Comparison of ENCODE assay signal across 8 mouse cellular contexts in the genomic region with DNA sequence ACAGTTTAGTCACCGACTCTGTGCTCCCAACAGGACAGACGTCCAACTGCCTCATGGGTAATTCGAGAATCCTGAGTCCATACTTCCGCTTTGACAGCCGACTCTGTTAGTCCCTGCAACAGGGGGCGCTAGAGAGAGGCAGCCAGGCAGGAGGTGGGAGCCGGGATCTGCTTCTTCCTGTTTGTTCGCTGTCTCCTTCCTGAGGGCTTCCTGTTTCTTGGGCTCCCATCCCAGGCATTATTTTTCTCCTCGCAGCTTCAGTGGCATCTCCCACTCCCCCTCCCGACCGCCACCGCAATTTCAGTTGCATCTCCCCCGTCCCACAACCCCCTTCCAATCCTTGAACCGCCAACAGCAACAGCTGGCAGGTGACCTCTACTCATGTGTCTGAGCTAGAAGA.
DNase-seq lines count a peak whose midpoint lies in the region; ATAC-seq and TF ChIP-seq lines count a peak whose summit lies in the region.

No protein-coding gene starts in this region.

- peak; percentile 51 for TF ChIP-seq CTCF in left cerebral cortex, adult 2 months (IDR thresholded peaks at IDR 0.05)
- TF ChIP-seq CTCF in small intestine, adult 2 months (IDR thresholded peaks at IDR 0.05; ENCODE audit: extremely low read depth, insufficient read length, insufficient replicate concordance, low read depth, low read length): peak; percentile 32; the same call in 1 of the 2 replicates

- H3K27me3 ChIP-seq in heart, embryonic 14.5 days (ENCODE audit: control insufficient read depth, insufficient read depth, low read length): no peaks in the 10 kb centered on the region
- no peaks in the 10 kb centered on the region for H3K27me3 ChIP-seq in small intestine, adult 2 months (ENCODE audit: control insufficient read depth, insufficient read depth, low read length)

- no peak for ATAC-seq in heart, embryonic 14.5 days (ENCODE audit: insufficient number of reproducible peaks, insufficient read depth, low FRiP score, low read depth)
- no peak for ATAC-seq in frontal cortex, adult (ENCODE audit: low TSS enrichment)

- no peak overlapping the region for H3K9ac ChIP-seq in heart, embryonic 14.5 days (ENCODE audit: low read length)

- no peak overlapping the region for H3K4me3 ChIP-seq in left cerebral cortex, adult 2 months
- H3K4me3 ChIP-seq in heart, embryonic 14.5 days (ENCODE audit: control insufficient read depth in 1 of 2, insufficient read depth in 1 of 2, low read depth in 1 of 2, low read length in 2 of 2): no peak overlapping the region
- H3K4me3 ChIP-seq in small intestine, adult 2 months (ENCODE audit: low read depth, low read length): no peak overlapping the region

- peaks cover 16 to 26% of the 10 kb centered on the region in 2 experiments for H3K4me1 ChIP-seq in heart, embryonic 14.5 days (ENCODE audit: control insufficient read depth in 2 of 2, insufficient read depth in 2 of 2, low read length in 2 of 2)
- H3K4me1 ChIP-seq in small intestine, adult 2 months (ENCODE audit: control insufficient read depth, insufficient read depth, insufficient read length, low read length): peaks cover 2% of the 10 kb centered on the region; the same call in 1 of the 2 replicates

- H3K9me3 ChIP-seq in heart, embryonic 14.5 days (ENCODE audit: control insufficient read depth, low read length): peaks cover 5% of the 10 kb centered on the region; the same call in 1 of the 2 replicates

- intact Hi-C loops in left cerebral cortex, adult 2 months (cut with DNase I): loop anchor here (5.0 kb wide), 1 partner anchor 273 kb away; the partner anchor contains the start of gene Fam43a
- intact Hi-C loops in left cerebral cortex, postnatal 36 days (cut with DNase I): no loop called here

- DNase-seq in left cerebral cortex, adult 2 months (ENCODE audit: extremely low spot score in 1 of 2, low spot score in 2 of 2): no peak
- DNase-seq in left cerebral cortex, postnatal 36 days (ENCODE audit: low spot score in 2 of 2): no peak
- DNase-seq in c-Kit-positive CD71-positive TER-119-positive erythroid progenitor cells, embryonic 14.5 days (ENCODE audit: low spot score): peak; percentile 37
- DNase-seq in liver: peak; percentile 72
- no peak for DNase-seq in layer of hippocampus, adult 11-12 months (ENCODE audit: low spot score)

- no peak overlapping the region for H3K27ac ChIP-seq in left cerebral cortex, adult 2 months
- H3K27ac ChIP-seq in heart, embryonic 14.5 days (replicated peaks in 1 of 2; ENCODE audit: control insufficient read depth in 1 of 2, insufficient read depth in 1 of 2, low read depth in 2 of 2, low read length in 2 of 2): peak overlapping the region; percentile 16 to 35; a peak in 2 of 4 replicates
- H3K27ac ChIP-seq in small intestine, adult 2 months (ENCODE audit: insufficient read depth, low read depth, low read length): no peak overlapping the region

- TF ChIP-seq POLR2A in small intestine, adult 2 months (IDR thresholded peaks at IDR 0.05; ENCODE audit: low read depth, low read length): no peak

- H3K4me2 ChIP-seq in heart, embryonic 14.5 days (ENCODE audit: low read length): no peak overlapping the region

- WGBS in heart, embryonic 14.5 days: 71% methylated on average over 14 of the region's 14 CpGs
- 78% methylated on average over 14 of the region's 14 CpGs for WGBS in small intestine, adult 2 months

- H3K36me3 ChIP-seq in heart, embryonic 14.5 days (ENCODE audit: control insufficient read depth, insufficient read depth, low read length): no peaks in the 10 kb centered on the region
- no peaks in the 10 kb centered on the region for H3K36me3 ChIP-seq in small intestine, adult 2 months (ENCODE audit: control insufficient read depth, insufficient read depth, low read length)

Comparison
In these comparisons a context has a peak if more than half of its experiments do, and no peak if none do; other contexts are left out.
1. DNase-seq: peak in c-Kit-positive CD71-positive TER-119-positive erythroid progenitor cells, embryonic 14.5 days (single experiment) and liver (single experiment); none in left cerebral cortex, adult 2 months (0 of 2), left cerebral cortex, postnatal 36 days (0 of 2) and layer of hippocampus, adult 11-12 months (single experiment).
2. H3K27ac ChIP-seq: peak in heart, embryonic 14.5 days (2 of 2); none in left cerebral cortex, adult 2 months (single experiment) and small intestine, adult 2 months (single experiment).